Mouse (Mus musculus): ENCODE results near the gene Idh2. TPM values are rescaled to one million over a fixed set of nuclear protein-coding genes. Genes with fewer than 3 reads are reported as not detected.

Idh2 gene
- 565 and 594 TPM in 2 replicates for polyA plus RNA-seq (2014; fragmentation: Nextera tagmentation; extraction: Ambion mirVana)

GRCm38 (mm10) chr7:80115224-80115590, at the start of gene Idh2:
Idh2 (minus strand) TSS chr7:80115392.
- H3K9ac ChIP-seq (ENCODE audit: low read depth, low read length): peak within 1 kb of the TSS; percentile 97
- no peaks in the 10 kb centered on the region for H3K27me3 ChIP-seq (replicated peaks; ENCODE audit: control insufficient read depth, insufficient read depth, low read length)
- peaks cover 13% of the 10 kb centered on the region for H3K36me3 ChIP-seq (ENCODE audit: control insufficient read depth, insufficient read depth, low read length)
- peak within 1 kb of the TSS; percentile 96 for H3K4me3 ChIP-seq (ENCODE audit: low read depth, low read length)
- peak within 1 kb of the TSS; percentile 98 for H3K27ac ChIP-seq (replicated peaks; ENCODE audit: low read depth, low read length)
- peak; percentile 98 for ATAC-seq (ENCODE audit: low read depth)
- peak; percentile 96 for DNase-seq (ENCODE audit: low spot score)
- H3K4me2 ChIP-seq (ENCODE audit: low read depth, low read length): peak within 1 kb of the TSS; percentile 70
- WGBS: 0% methylated on average over 13 of the region's 29 CpGs
- no peaks in the 10 kb centered on the region for H3K9me3 ChIP-seq (ENCODE audit: control insufficient read depth, low read length)
- H3K4me1 ChIP-seq (ENCODE audit: control insufficient read depth, insufficient read depth, low read length): peaks cover 32% of the 10 kb centered on the region

GRCm38 (mm10) chr7:80160945-80161306, 45.7 kb upstream of the Idh2 start:
- H3K4me2 ChIP-seq (ENCODE audit: low read depth, low read length): no peak overlapping the region
- no peaks in the 10 kb centered on the region for H3K36me3 ChIP-seq (ENCODE audit: control insufficient read depth, insufficient read depth, low read length)
- H3K4me1 ChIP-seq (ENCODE audit: control insufficient read depth, insufficient read depth, low read length): no peaks in the 10 kb centered on the region; the same call in 1 of the 2 replicates
- no peak overlapping the region for H3K4me3 ChIP-seq (ENCODE audit: low read depth, low read length)
- ATAC-seq (ENCODE audit: low read depth) (peak; percentile 13; the same call in 1 of the 2 replicates), DNase-seq (ENCODE audit: low spot score) (peak; percentile 64)
- 61% methylated on average over 8 of the region's 8 CpGs for WGBS
- no peaks in the 10 kb centered on the region for H3K27me3 ChIP-seq (replicated peaks; ENCODE audit: control insufficient read depth, insufficient read depth, low read length)
- no peak overlapping the region for H3K9ac ChIP-seq (ENCODE audit: low read depth, low read length)
- no peak overlapping the region; the same call in 1 of the 2 replicates for H3K27ac ChIP-seq (replicated peaks; ENCODE audit: low read depth, low read length)
- no peaks in the 10 kb centered on the region for H3K9me3 ChIP-seq (ENCODE audit: control insufficient read depth, low read length)

GRCm38 (mm10) chr7:80160293-80160944, 45.2 kb upstream of the Idh2 start:
- WGBS: 50% methylated on average over 7 of the region's 7 CpGs
- peak; percentile 79; the same call in 1 of the 2 replicates for ATAC-seq (ENCODE audit: low read depth)
- Histone ChIP-seq H3K27me3 (replicated peaks; ENCODE audit: control insufficient read depth, insufficient read depth, low read length) (no peaks in the 10 kb centered on the region), H3K9me3 (ENCODE audit: control insufficient read depth, low read length) (no peaks in the 10 kb centered on the region), H3K4me3 (ENCODE audit: low read depth, low read length) (no peak overlapping the region), H3K27ac (replicated peaks; ENCODE audit: low read depth, low read length) (no peak overlapping the region), H3K9ac (ENCODE audit: low read depth, low read length) (no peak overlapping the region), H3K4me2 (ENCODE audit: low read depth, low read length) (no peak overlapping the region), H3K4me1 (ENCODE audit: control insufficient read depth, insufficient read depth, low read length) (no peaks in the 10 kb centered on the region; the same call in 1 of the 2 replicates), H3K36me3 (ENCODE audit: control insufficient read depth, insufficient read depth, low read length) (no peaks in the 10 kb centered on the region)
- DNase-seq (ENCODE audit: low spot score): peak; percentile 86

- Histone ChIP-seq H3K27ac (replicated peaks; ENCODE audit: low read depth, low read length) (no peak overlapping the region), H3K4me3 (ENCODE audit: low read depth, low read length) (no peak overlapping the region), H3K27me3 (replicated peaks; ENCODE audit: control insufficient read depth, insufficient read depth, low read length) (no peaks in the 10 kb centered on the region), H3K4me2 (ENCODE audit: low read depth, low read length) (no peak overlapping the region), H3K9me3 (ENCODE audit: control insufficient read depth, low read length) (no peaks in the 10 kb centered on the region), H3K4me1 (ENCODE audit: control insufficient read depth, insufficient read depth, low read length) (no peaks in the 10 kb centered on the region; the same call in 1 of the 2 replicates), H3K36me3 (ENCODE audit: control insufficient read depth, insufficient read depth, low read length) (no peaks in the 10 kb centered on the region), H3K9ac (ENCODE audit: low read depth, low read length) (no peak overlapping the region)
- WGBS: 87% methylated on average over 8 of the region's 8 CpGs
- no peak for DNase-seq (ENCODE audit: low spot score)
- no peak for ATAC-seq (ENCODE audit: low read depth)
Observed at GRCm38 (mm10) chr7:80158496-80159268, 43.5 kb upstream of the Idh2 start.

- no peak overlapping the region for H3K9ac ChIP-seq (ENCODE audit: low read depth, low read length)
- peak; percentile 72 for DNase-seq (ENCODE audit: low spot score)
- no peaks in the 10 kb centered on the region for H3K27me3 ChIP-seq (replicated peaks; ENCODE audit: control insufficient read depth, insufficient read depth, low read length)
- H3K4me3 ChIP-seq (ENCODE audit: low read depth, low read length): no peak overlapping the region
- H3K36me3 ChIP-seq (ENCODE audit: control insufficient read depth, insufficient read depth, low read length): no peaks in the 10 kb centered on the region
- no peaks in the 10 kb centered on the region; the same call in 1 of the 2 replicates for H3K4me1 ChIP-seq (ENCODE audit: control insufficient read depth, insufficient read depth, low read length)
- 0 out of 2 replicates have a peak overlapping the region, but pooled peaks have one; percentile 21 for H3K27ac ChIP-seq (replicated peaks; ENCODE audit: low read depth, low read length)
- no peak overlapping the region for H3K4me2 ChIP-seq (ENCODE audit: low read depth, low read length)
- WGBS: 54% methylated on average over 12 of the region's 13 CpGs
- peak; percentile 27; the same call in 1 of the 2 replicates for ATAC-seq (ENCODE audit: low read depth)
- no peaks in the 10 kb centered on the region for H3K9me3 ChIP-seq (ENCODE audit: control insufficient read depth, low read length)
Observed at GRCm38 (mm10) chr7:80156711-80157227, 41.6 kb upstream of the Idh2 start.

GRCm38 (mm10) chr7:80154689-80155088, 39.5 kb upstream of the Idh2 start:
- H3K9me3 ChIP-seq (ENCODE audit: control insufficient read depth, low read length): no peaks in the 10 kb centered on the region
- H3K36me3 ChIP-seq (ENCODE audit: control insufficient read depth, insufficient read depth, low read length): no peaks in the 10 kb centered on the region
- H3K27ac ChIP-seq (replicated peaks; ENCODE audit: low read depth, low read length): no peak overlapping the region
- no peak for ATAC-seq (ENCODE audit: low read depth)
- no peaks in the 10 kb centered on the region for H3K27me3 ChIP-seq (replicated peaks; ENCODE audit: control insufficient read depth, insufficient read depth, low read length)
- H3K9ac ChIP-seq (ENCODE audit: low read depth, low read length): no peak overlapping the region
- no peak overlapping the region for H3K4me2 ChIP-seq (ENCODE audit: low read depth, low read length)
- no peak for DNase-seq (ENCODE audit: low spot score)
- WGBS: 85% methylated on average over 3 of the region's 3 CpGs
- H3K4me1 ChIP-seq (ENCODE audit: control insufficient read depth, insufficient read depth, low read length): peaks cover 2% of the 10 kb centered on the region; the same call in 1 of the 2 replicates
- H3K4me3 ChIP-seq (ENCODE audit: low read depth, low read length): no peak overlapping the region

- 91% methylated on average over 8 of the region's 8 CpGs for WGBS
- Histone ChIP-seq H3K27ac (replicated peaks; ENCODE audit: low read depth, low read length) (no peak overlapping the region), H3K4me3 (ENCODE audit: low read depth, low read length) (no peak overlapping the region)
Observed at GRCm38 (mm10) chr7:80152756-80153155, 37.6 kb upstream of the Idh2 start.

GRCm38 (mm10) chr7:80152152-80152551, 37.0 kb upstream of the Idh2 start:
- Histone ChIP-seq H3K36me3 (ENCODE audit: control insufficient read depth, insufficient read depth, low read length) (no peaks in the 10 kb centered on the region), H3K9ac (ENCODE audit: low read depth, low read length) (no peak overlapping the region), H3K9me3 (ENCODE audit: control insufficient read depth, low read length) (no peaks in the 10 kb centered on the region), H3K27me3 (replicated peaks; ENCODE audit: control insufficient read depth, insufficient read depth, low read length) (no peaks in the 10 kb centered on the region), H3K4me3 (ENCODE audit: low read depth, low read length) (no peak overlapping the region), H3K4me2 (ENCODE audit: low read depth, low read length) (no peak overlapping the region), H3K4me1 (ENCODE audit: control insufficient read depth, insufficient read depth, low read length) (peaks cover 6% of the 10 kb centered on the region; the same call in 1 of the 2 replicates), H3K27ac (replicated peaks; ENCODE audit: low read depth, low read length) (no peak overlapping the region)
- 65% methylated on average over 6 of the region's 6 CpGs for WGBS
- ATAC-seq (ENCODE audit: low read depth): no peak
- no peak for DNase-seq (ENCODE audit: low spot score)

More at GRCm38 (mm10) chr7:80152756-80153155, 37.6 kb upstream of the Idh2 start:
- Histone ChIP-seq H3K27me3 (replicated peaks; ENCODE audit: control insufficient read depth, insufficient read depth, low read length) (no peaks in the 10 kb centered on the region), H3K4me1 (ENCODE audit: control insufficient read depth, insufficient read depth, low read length) (peaks cover 6% of the 10 kb centered on the region; the same call in 1 of the 2 replicates), H3K9ac (ENCODE audit: low read depth, low read length) (no peak overlapping the region), H3K36me3 (ENCODE audit: control insufficient read depth, insufficient read depth, low read length) (no peaks in the 10 kb centered on the region), H3K4me2 (ENCODE audit: low read depth, low read length) (no peak overlapping the region), H3K9me3 (ENCODE audit: control insufficient read depth, low read length) (no peaks in the 10 kb centered on the region)
- no peak for DNase-seq (ENCODE audit: low spot score)
- ATAC-seq (ENCODE audit: low read depth): no peak

All from embryonic facial prominence, embryonic 14.5 days (tissue).